Mouse (Mus musculus) cerebellum, adult 2 months (tissue): ENCODE results near the gene Ccdc185.

Experiments
- CTCF ChIP-seq: fragments of 200-500 bp; IDR thresholded peaks from 2 replicates; pipeline ENCODE4 v1.5.1; 2011; ENCODE audit warnings: low read depth, mild to moderate bottlenecking, control low read depth, low read length, moderate library complexity, borderline replicate concordance; ENCODE audit not compliant: insufficient read depth
- POLR2A ChIP-seq: fragments of 200-500 bp; IDR thresholded peaks from 2 replicates; pipeline ENCODE4 v1.6.1; 2011; ENCODE audit warnings: low read length, control low read depth, borderline replicate concordance; ENCODE audit not compliant: insufficient read depth

DNA sequence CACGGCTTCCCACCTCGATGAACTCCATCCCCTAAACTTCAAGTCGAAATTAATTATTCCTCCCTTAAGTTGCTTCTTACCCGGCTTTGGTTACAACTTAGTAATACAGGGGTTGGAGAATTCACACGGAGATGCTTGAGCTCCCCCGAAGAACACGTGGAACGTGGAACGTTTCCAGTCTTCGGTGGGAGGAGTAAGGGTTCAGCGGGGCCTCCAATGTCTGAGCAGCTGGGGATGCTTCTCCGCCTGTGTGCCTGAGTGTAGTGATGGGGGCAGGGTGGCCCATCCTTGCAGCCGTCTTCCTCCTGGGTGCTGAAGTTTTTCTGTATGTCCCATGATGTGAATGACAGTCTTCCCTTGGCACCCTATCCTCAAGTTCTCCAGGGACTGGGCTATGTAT is 29.2 kb upstream of the Ccdc185 start:
- no peak for TF ChIP-seq CTCF
- no peak for TF ChIP-seq POLR2A
